Mouse (Mus musculus) heart, postnatal 36 days (tissue): ENCODE results near the gene Maml2. TPM values are rescaled to one million over a fixed set of nuclear protein-coding genes. Genes with fewer than 3 reads are reported as not detected.
A peak's percentile ranks its signal among the peaks of the same experiment; 100 is the strongest.

ENCODE experiments used
- DNase-seq, 2 experiments: peaks; one replicate each; pipeline ENCODE4 v3.0.0; 2021 to 2022
- intact Hi-C: fragments of 180-260 bp; cut with DNase I; formaldehyde crosslinking; loops from one replicate; pipeline ENCODE4 v1.15.1; 2025
- total RNA-seq, 2 experiments: library from RNA; stranded (reverse); gene quantifications; 2 replicates each; pipeline ENCODE4 v1.2.3; 2021

Gene Maml2
- total RNA-seq, 2 experiments from 2014 or later, result 6.0 to 6.2 TPM

DNA sequence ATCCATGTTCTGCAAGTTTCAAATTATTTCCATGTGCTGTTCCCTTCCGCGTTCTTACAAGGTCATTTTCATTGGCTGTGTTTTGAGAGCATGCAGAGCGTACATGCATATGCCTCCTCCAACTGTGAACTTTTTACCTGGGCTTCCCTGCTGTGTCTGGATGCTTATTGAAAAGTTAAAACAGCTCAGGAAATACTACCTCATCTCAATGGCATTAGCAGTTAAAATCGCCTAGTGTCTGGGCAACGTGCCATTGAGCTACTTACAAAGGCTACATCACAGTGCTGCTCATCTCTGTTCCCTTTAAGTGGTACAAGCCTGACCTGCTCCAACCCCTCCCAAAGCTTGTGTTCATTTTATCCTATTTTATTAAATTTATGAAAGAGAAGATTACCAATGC is 347.4 kb downstream of the Maml2 start:
- intact Hi-C loops, result loop anchor here (10.0 kb wide), 1 partner anchor 60 kb away; no protein-coding TSS in a partner anchor
- peak; percentile 27 to 31 for DNase-seq

DNA sequence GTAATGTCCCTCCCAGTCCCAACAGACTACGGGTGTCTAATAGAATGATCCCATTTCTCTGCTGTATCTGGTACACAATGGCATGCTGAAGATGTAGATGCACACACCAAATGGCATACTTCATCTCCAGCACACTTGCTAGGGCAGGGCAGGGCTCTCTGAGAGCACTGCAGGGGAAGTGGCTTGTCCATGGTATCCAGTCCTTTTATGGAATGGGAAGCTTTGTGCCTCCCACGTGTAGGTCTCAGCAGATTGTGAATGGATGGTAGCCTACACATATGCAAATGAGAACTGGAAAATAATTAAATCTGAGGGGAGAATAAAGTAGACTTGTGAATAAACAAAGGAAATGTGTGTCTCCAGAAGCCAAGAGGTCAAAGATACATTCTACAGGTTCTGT is 353.3 kb downstream of the Maml2 start:
- DNase-seq, result no peak
- intact Hi-C loops, result loop anchor here (2.0 to 5.0 kb wide), 2 partner anchors 209 to 406 kb away; partner anchors contain the start of gene Jrkl

DNA sequence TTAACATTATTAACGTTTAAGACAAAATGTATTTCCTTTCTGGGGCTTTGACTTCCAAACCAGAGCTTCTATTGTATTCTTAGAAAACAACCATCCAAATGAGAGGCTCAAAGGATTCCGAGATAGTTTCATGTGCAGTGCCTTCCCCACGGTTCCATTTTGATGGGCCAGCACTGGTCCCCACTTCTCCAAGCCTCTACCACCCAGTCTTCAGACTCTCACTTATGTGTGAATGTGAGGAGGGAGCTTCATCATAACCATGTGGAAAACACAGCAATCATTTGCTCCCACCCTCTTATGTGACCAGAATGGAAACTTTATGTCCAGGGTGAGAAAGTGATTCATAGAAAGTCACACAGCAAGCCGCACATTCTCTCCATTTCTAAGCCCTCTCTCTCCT is 354.1 kb downstream of the Maml2 start:
- intact Hi-C loops, result loop anchor here (2.0 to 5.0 kb wide), 3 partner anchors 137 to 407 kb away; partner anchors contain the start of gene Jrkl
- no peak for DNase-seq

DNA sequence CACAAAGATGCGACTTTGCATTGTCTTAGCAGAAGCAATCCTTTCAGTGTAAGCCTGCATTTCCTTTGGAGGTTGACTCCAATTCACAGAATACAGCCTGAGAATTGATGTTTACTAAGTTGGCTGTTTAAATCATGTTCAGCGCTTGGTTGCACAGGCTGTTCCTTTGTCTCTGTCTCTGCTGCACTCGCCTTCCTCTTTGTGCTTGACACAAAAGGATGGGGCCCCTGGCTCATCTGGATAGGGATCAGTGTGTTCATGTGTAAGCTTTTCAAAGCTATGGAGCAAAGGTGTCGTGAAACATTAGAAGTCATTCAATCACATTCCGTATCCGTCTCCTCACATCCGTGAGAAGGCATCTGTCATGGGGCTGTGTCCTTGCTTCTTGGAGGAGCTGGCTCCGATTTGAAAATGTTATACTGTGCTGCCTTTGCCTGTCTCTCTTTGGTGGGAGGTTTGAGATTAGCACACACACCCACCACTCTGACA is 354.7 kb downstream of the Maml2 start:
- no peak for DNase-seq
- intact Hi-C loops, result loop anchor here (2.0 to 5.0 kb wide), 2 partner anchors 138 to 210 kb away; no protein-coding TSS in a partner anchor

- DNase-seq, result no peak
- intact Hi-C loops, result loop anchor here (1.0 to 5.0 kb wide), 5 partner anchors 63 to 422 kb away; no protein-coding TSS in a partner anchor
Measured at GRCm38 (mm10) chr9:13652917-13653316, 355.2 kb downstream of the Maml2 start.

GRCm38 (mm10) chr9:13661768-13662623 is 364.2 kb downstream of the Maml2 start:
- intact Hi-C loops, result no loop called here

DNA sequence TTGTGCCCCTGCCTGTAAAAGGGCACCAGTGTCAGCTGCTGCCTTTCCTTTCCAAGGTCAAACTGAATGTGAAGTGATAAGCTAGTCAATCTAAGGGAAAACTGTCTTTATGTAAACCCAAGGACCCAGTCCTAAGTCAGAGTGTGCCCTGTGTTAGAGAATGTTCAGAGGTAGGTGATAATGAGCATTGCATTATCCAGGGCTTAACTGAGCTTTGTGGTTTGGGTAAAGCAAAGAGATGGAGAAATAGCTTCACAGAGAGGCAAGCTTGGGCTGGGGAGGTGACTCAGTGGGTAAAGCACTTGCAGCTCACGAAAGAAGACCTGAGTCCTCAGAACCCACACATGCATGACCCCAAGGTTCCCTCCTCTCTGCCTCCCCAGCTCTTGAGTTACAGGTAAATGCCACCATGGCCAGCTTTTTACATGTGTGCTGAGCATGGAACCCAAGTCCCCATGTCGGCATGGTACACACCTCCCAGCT is 367.8 kb downstream of the Maml2 start:
- DNase-seq, result no peak
- intact Hi-C loops, result no loop called here

More at GRCm38 (mm10) chr9:13661768-13662623, 364.2 kb downstream of the Maml2 start:
- DNase-seq, result peak in 1 of 2 experiments; percentile 38

- intact Hi-C loops, result no loop called here
- DNase-seq, result no peak
Measured at GRCm38 (mm10) chr9:13667955-13668354, 370.2 kb downstream of the Maml2 start.

GRCm38 (mm10) chr9:13668742-13669141 is 371.0 kb downstream of the Maml2 start:
- no peak for DNase-seq
- intact Hi-C loops, result no loop called here

GRCm38 (mm10) chr9:13671125-13671769 is 373.5 kb downstream of the Maml2 start:
- no peak for DNase-seq
- intact Hi-C loops, result no loop called here

GRCm38 (mm10) chr9:13673304-13673703 is 375.5 kb downstream of the Maml2 start:
- DNase-seq, result no peak
- intact Hi-C loops, result no loop called here

DNA sequence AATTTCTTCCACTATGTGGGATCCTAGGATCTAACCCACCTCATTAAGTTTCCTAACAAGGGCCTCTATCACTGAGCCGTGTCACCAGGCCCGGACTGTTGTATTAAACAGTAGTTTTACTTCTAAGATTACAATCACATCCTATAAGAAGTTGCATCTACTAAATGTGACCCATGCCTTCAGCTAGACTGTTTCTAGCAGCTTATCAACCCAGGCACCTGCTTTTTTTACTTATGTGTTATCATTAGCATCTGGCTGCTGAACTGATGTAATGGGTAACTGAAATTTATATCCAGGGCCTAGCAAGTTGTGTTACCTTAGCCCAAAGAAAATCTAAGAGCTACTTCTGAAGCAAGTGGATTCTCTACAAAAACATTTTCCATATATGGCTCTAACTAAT is 380.3 kb downstream of the Maml2 start:
- intact Hi-C loops, result no loop called here

GRCm38 (mm10) chr9:13679696-13680095 is 381.9 kb downstream of the Maml2 start:
- intact Hi-C loops, result no loop called here

More for the DNA sequence above, 380.3 kb downstream of the Maml2 start:
- no peak for DNase-seq

DNA sequence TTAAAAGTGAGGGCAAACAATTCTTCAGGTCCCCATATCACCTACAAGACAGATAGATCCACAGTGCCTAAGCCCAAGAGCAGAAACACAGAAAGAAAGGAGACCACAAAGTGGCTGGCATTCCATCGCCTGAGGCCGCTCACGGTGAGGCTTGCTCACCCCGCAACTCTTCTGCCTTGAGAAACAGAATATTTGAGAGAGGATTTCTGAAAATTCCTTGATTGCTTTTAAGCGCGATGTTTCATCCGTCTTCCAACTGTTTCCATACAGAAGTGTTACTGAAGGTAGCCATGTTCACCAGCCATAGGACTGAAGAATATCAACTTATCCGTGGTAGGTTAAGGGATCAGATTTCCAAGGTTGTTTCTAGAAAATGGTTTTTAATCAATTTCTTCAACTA is 383.4 kb downstream of the Maml2 start:
- DNase-seq, result no peak
- intact Hi-C loops, result no loop called here

More at GRCm38 (mm10) chr9:13679696-13680095, 381.9 kb downstream of the Maml2 start:
- DNase-seq, result no peak

GRCm38 (mm10) chr9:13681581-13682038 is 383.9 kb downstream of the Maml2 start:
- peak; percentile 27 to 31 for DNase-seq
- intact Hi-C loops, result no loop called here

GRCm38 (mm10) chr9:13684327-13684934 is 386.7 kb downstream of the Maml2 start:
- intact Hi-C loops, result no loop called here
- DNase-seq, result no peak

DNA sequence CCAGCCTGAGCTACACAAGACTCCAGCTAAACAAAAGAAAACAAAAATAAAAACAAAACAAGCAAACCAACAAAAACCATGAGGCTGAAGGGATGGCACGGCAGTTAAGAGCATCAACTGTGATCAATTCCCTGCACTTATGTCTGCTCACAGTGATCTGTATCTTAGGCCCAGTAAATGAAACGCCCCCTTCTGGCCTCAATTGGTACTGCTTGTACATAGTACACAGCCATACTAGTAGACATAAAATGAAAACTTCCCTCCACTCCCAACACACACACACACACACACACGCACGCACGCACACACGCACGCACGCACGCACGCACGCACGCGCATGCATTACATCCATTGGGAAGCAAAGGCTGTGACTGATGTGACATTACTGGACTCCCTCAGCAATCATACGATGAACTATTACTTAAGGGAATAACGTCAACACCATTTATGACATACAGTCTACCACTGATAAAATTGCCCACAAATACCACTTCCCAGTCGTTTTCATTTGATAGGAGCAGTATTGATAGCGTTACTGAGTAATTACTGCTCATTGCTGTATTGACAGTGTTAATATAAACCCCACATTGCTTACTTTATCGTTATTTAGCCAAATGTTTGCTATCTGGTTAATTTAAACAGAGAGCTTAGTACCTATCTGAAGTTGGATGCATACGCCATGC is 389.4 kb downstream of the Maml2 start:
- DNase-seq, result no peak
- intact Hi-C loops, result no loop called here

GRCm38 (mm10) chr9:13688997-13689396 is 391.2 kb downstream of the Maml2 start:
- no peak for DNase-seq
- intact Hi-C loops, result no loop called here

DNA sequence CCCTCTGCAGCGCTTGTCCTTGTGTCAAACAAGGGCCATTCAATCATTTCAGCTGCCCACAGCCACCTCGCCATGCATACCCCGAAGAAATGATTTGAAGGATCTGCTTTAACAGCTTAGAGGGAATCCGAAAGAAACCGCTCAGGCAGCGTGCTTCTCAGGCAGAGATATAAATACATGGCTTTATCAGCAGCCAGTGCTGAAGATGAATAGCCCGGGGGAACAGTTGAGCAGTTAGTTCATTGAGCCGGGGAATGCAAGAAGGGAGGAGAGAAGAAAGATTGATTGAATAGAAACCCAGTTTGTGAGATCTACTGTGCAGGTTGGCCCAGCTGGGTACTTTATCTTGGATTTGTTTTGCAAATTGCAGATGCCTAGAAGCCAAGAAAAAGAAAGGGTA is 392.6 kb downstream of the Maml2 start:
- no peak for DNase-seq
- intact Hi-C loops, result no loop called here

- DNase-seq, result no peak
- intact Hi-C loops, result no loop called here
Measured at GRCm38 (mm10) chr9:13693693-13694284, 396.0 kb downstream of the Maml2 start.
